Mouse (Mus musculus) neural tube, embryonic 14.5 days (tissue): ENCODE data around the gene Izumo4. TPM values are rescaled to one million over a fixed set of nuclear protein-coding genes. Genes with fewer than 3 reads are reported as not detected.

Experiments used
- ATAC-seq: fragments of 200-750 bp; cut with Nextera tagmentation; 2 replicates; pipeline ENCODE4 v1.8.0; 2017; ENCODE audit warnings: low read depth, mild to moderate bottlenecking, moderate TSS enrichment, moderate library complexity
- H3K27ac ChIP-seq: fragments of 300-500 bp; sonication (generic); 2 replicates; pipeline ENCODE4 v1.5.1; 2014; ENCODE audit warnings: low read depth, mild to moderate bottlenecking, control low read depth, low read length, moderate library complexity, mixed read lengths
- H3K27me3 ChIP-seq: fragments of 300-500 bp; sonication (generic); 2 replicates; pipeline ENCODE4 v1.6.1; 2014; ENCODE audit warnings: low read length; ENCODE audit not compliant: control insufficient read depth, insufficient read depth
- H3K36me3 ChIP-seq: fragments of 300-500 bp; sonication (generic); 2 replicates; pipeline ENCODE4 v1.6.1; 2014; ENCODE audit warnings: low read length, mixed read lengths; ENCODE audit not compliant: control insufficient read depth, insufficient read depth
- H3K4me1 ChIP-seq: fragments of 300-500 bp; sonication (generic); 2 replicates; pipeline ENCODE4 v1.6.1; 2014; ENCODE audit warnings: low read length; ENCODE audit not compliant: control insufficient read depth, insufficient read depth
- H3K4me2 ChIP-seq: fragments of 300-500 bp; sonication (generic); 2 replicates; pipeline ENCODE4 v1.6.1; 2014; ENCODE audit warnings: mild to moderate bottlenecking, low read depth, low read length, control low read depth
- H3K4me3 ChIP-seq: fragments of 300-500 bp; sonication (generic); 2 replicates; pipeline ENCODE4 v1.5.1; 2014; ENCODE audit warnings: low read depth, low read length, control low read depth, mixed read lengths
- H3K9ac ChIP-seq: fragments of 300-500 bp; sonication (generic); replicated peaks from 2 replicates; pipeline ENCODE4 v1.6.1; 2014; ENCODE audit warnings: low read depth, mild to moderate bottlenecking, control low read depth, low read length, mixed read lengths
- H3K9me3 ChIP-seq: fragments of 300-500 bp; sonication (generic); 2 replicates; pipeline ENCODE4 v1.6.1; 2016; ENCODE audit warnings: low read length; ENCODE audit not compliant: control insufficient read depth
- WGBS: fragments of 180-500 bp; shearing (Covaris S2); extraction: QIAGEN DNeasy Blood & Tissue Kit; methylation state at CpG from one replicate; pipeline ENCODE4 v1.1.7; 2014; 5-methylcytosine and 5-hydroxymethylcytosine counted together
- polyA plus RNA-seq: library from polyadenylated mRNA; unstranded; fragments of >200 nt; fragmentation: Nextera tagmentation; extraction: Ambion mirVana; gene quantifications from 2 replicates; pipeline ENCODE4 v1.2.1, GENCODE M21; 2014

The Izumo4 gene
- polyA plus RNA-seq, 1 experiment from 2014 or later = 29.5 TPM

DNA sequence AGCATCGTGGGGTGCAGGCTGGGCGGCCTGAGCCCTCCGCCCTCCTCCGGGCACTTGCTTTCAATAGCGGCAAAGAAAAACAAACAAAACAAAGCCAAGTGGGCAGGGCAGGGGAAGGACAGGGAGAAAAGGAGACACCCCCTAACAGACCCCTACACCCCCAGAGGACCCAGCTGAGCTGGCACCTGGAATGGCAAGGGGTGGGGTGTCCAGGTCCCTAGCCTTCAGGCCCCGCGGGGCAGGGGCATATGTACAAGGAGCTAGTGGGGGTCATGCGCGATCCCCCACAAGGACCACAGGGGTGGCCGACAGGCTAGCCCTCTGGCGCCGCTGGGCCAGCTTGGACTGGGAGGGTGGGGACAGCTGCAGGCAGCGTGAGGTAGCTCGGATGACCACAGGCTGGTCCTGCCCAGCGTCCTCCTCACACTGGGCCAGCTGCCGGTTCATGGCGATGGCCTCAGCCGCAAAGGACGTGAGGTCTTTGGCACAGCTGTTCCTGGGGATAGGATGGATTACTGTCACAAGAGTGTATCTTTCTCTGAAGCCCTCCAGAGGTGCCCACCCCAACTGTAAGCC is 35.1 kb upstream of the Izumo4 start:
- no peaks in the 10 kb centered on the region for H3K27me3 ChIP-seq
- no peaks in the 10 kb centered on the region for H3K9me3 ChIP-seq
- ATAC-seq = no peak
- H3K9ac ChIP-seq = no peak overlapping the region
- 87% methylated on average over 19 of the region's 19 CpGs for WGBS
- H3K27ac ChIP-seq = no peak overlapping the region
- peaks cover 55% of the 10 kb centered on the region for H3K36me3 ChIP-seq
- no peaks in the 10 kb centered on the region; the same call in 1 of the 2 replicates for H3K4me1 ChIP-seq
- no peak overlapping the region for H3K4me2 ChIP-seq
- H3K4me3 ChIP-seq = no peak overlapping the region

DNA sequence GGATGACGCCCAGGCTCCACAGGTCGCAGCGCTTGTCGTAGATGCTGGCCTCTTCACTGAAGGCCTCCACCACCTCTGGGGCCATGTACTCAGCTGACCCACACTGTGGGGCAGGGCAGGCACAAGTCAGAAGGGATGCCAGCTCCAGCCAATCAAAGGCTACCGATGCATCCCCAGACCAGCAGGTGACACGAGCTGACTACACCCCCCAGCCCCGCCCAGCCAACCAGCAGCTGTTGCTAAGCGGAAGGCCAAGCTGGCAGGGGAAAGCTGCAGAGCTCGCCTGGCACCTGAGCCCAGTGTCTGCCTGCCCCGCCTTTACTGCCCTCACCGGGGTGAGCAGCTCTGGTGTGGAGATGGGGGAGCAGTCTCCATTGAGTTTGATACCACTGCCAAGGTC is 33.4 kb upstream of the Izumo4 start:
- Histone ChIP-seq H3K9ac (no peak overlapping the region), H3K27ac (no peak overlapping the region)
- 81% methylated on average over 11 of the region's 11 CpGs for WGBS

GRCm38 (mm10) chr10:80669018-80669417 is 33.0 kb upstream of the Izumo4 start:
- 90% methylated on average over 12 of the region's 12 CpGs for WGBS

More for the DNA sequence above, 33.4 kb upstream of the Izumo4 start:
- Histone ChIP-seq H3K4me2 (no peak overlapping the region), H3K4me3 (no peak overlapping the region), H3K27me3 (no peaks in the 10 kb centered on the region), H3K36me3 (peaks cover 55% of the 10 kb centered on the region), H3K4me1 (peaks cover 16% of the 10 kb centered on the region), H3K9me3 (no peaks in the 10 kb centered on the region)
- ATAC-seq = no peak

GRCm38 (mm10) chr10:80669737-80670485 is 32.1 kb upstream of the Izumo4 start:
- no peak overlapping the region for H3K4me2 ChIP-seq
- no peaks in the 10 kb centered on the region for H3K9me3 ChIP-seq
- H3K36me3 ChIP-seq = peaks cover 55% of the 10 kb centered on the region
- WGBS = 93% methylated on average over 7 of the region's 7 CpGs
- no peak overlapping the region for H3K4me3 ChIP-seq
- no peak for ATAC-seq
- peaks cover 29% of the 10 kb centered on the region for H3K4me1 ChIP-seq
- no peaks in the 10 kb centered on the region for H3K27me3 ChIP-seq
- H3K27ac ChIP-seq = 0 out of 2 replicates have a peak overlapping the region, but pooled peaks have one; percentile 35
- no peak overlapping the region for H3K9ac ChIP-seq

More at GRCm38 (mm10) chr10:80669018-80669417, 33.0 kb upstream of the Izumo4 start:
- Histone ChIP-seq H3K9me3 (no peaks in the 10 kb centered on the region), H3K27me3 (no peaks in the 10 kb centered on the region), H3K9ac (no peak overlapping the region), H3K4me3 (no peak overlapping the region), H3K4me1 (peaks cover 20% of the 10 kb centered on the region), H3K4me2 (no peak overlapping the region), H3K36me3 (peaks cover 55% of the 10 kb centered on the region), H3K27ac (no peak overlapping the region)
- ATAC-seq = no peak

DNA sequence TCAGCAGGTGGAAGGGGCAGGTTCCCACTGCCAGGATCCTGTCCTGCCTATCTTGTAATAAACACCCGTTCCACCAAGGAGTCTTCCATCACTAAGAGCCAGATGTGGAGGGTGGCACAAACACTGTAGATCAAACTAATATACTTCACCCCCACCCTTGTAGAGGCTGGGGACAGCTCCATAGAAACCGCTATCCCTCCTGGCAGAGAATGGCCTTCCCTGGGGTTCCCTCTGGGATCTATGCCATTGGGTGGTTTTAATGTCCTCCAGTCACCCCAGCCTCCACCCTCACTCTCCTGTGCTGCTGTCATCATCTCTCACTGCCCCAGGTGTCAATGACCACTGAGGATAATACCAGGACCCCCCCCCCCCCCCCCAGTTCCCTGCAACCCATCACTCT is 31.5 kb upstream of the Izumo4 start:
- Histone ChIP-seq H3K27me3 (no peaks in the 10 kb centered on the region), H3K9me3 (no peaks in the 10 kb centered on the region), H3K9ac (no peak overlapping the region; the same call in 1 of the 2 replicates), H3K4me2 (no peak overlapping the region), H3K4me3 (no peak overlapping the region), H3K4me1 (peaks cover 32% of the 10 kb centered on the region), H3K27ac (no peak overlapping the region), H3K36me3 (peaks cover 55% of the 10 kb centered on the region)
- no peak for ATAC-seq
- WGBS = 91% methylated on average over 2 of the region's 2 CpGs

DNA sequence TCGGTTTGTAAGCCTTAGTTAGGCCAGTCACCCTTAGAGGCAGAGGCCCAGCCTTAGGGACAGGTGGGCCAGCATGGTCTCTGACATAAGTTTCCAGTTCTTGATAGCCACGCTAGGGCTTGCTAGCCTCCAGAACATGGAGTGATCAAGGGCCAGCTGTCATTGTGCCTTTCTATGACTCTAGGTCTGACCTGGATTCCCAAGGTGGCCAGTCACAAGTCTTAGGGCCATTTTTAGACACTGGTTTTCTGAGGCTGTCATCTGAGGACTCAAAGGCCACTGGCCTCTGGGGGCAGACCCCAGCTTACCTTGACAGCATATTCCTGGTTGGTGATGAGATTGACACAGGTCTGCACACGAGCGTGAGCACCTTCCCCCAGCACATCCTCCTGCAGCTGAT is 30.7 kb upstream of the Izumo4 start:
- no peak for ATAC-seq
- 93% methylated on average over 4 of the region's 4 CpGs for WGBS
- H3K36me3 ChIP-seq = peaks cover 50% of the 10 kb centered on the region
- no peaks in the 10 kb centered on the region for H3K27me3 ChIP-seq
- H3K9ac ChIP-seq = no peak overlapping the region; the same call in 1 of the 2 replicates
- H3K4me2 ChIP-seq = no peak overlapping the region
- peaks cover 32% of the 10 kb centered on the region for H3K4me1 ChIP-seq
- H3K27ac ChIP-seq = no peak overlapping the region
- no peak overlapping the region for H3K4me3 ChIP-seq
- no peaks in the 10 kb centered on the region for H3K9me3 ChIP-seq

- H3K27ac ChIP-seq = no peak overlapping the region
- H3K9ac ChIP-seq = peak overlapping the region; percentile 25; the same call in 1 of the 2 replicates
- no peaks in the 10 kb centered on the region for H3K9me3 ChIP-seq
- no peak for ATAC-seq
- peaks cover 34% of the 10 kb centered on the region for H3K4me1 ChIP-seq
- H3K27me3 ChIP-seq = no peaks in the 10 kb centered on the region
- H3K4me3 ChIP-seq = no peak overlapping the region; the same call in 1 of the 2 replicates
- peaks cover 41% of the 10 kb centered on the region for H3K36me3 ChIP-seq
- no peak overlapping the region for H3K4me2 ChIP-seq
- 77% methylated on average over 11 of the region's 11 CpGs for WGBS
Observed at GRCm38 (mm10) chr10:80671936-80672690, 29.9 kb upstream of the Izumo4 start.

DNA sequence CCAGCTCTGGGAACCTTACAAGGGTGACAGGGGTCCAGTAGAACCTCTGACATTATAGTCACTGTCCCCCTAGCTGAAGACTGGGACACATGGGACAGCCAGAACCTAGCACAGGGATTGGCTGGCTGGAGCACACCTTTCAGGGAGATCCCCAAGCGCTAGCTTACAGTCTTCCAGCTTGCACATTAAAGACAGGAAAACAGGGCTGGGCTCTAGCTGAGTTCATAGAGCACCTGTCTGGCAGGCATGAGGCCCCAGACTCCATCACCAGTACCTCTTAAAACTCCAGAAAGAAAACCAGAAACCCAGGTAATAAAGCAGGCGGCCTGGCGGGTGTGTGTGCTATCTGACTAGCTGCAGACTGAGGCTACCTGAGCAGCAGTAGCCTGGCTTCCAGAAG is 28.3 kb upstream of the Izumo4 start:
- WGBS = 95% methylated on average over 3 of the region's 3 CpGs
- Histone ChIP-seq H3K4me2 (peak overlapping the region; percentile 91), H3K4me3 (0 out of 2 replicates have a peak overlapping the region, but pooled peaks have one; percentile 3), H3K9me3 (no peaks in the 10 kb centered on the region), H3K4me1 (peaks cover 49% of the 10 kb centered on the region), H3K27ac (no peak overlapping the region), H3K27me3 (no peaks in the 10 kb centered on the region), H3K9ac (peak overlapping the region; percentile 93; the same call in 1 of the 2 replicates), H3K36me3 (peaks cover 26% of the 10 kb centered on the region)
- ATAC-seq = no peak
